Mouse (Mus musculus): ENCODE data around the gene Acnat2. TPM values are rescaled to one million over a fixed set of nuclear protein-coding genes. Genes with fewer than 3 reads are reported as not detected.
"Not testable (repeated sequence)": the region's sequence is repeated elsewhere in the genome, so short reads cannot be mapped to it uniquely, and the experiment has no call there.

The Acnat2 gene
- total RNA-seq (2021), result not detected
- long read RNA-seq, experiment 1, result 0 reads
- long read RNA-seq, experiment 2, result 0 reads

DNA sequence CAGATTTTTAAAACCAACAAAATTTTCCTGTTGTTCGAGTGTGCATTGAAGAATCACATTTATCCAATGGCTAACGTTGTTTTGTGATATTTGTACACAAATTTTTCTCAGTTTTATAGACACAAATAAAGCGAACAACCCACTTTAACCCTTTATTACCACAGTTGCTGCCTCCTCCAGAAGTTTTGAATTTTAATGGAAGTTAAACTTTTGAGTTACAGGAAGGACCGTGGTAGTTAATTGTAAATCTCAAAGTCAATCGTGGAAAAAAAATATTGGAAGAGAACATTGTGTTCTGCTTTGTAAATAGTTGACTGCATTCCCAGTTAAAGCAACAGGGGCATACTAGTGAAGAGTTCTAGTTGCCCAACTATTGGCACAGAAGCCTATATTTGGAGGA, at the start of gene Acnat2:
Acnat2 (minus strand) TSS at position 195 of the 400 bp plus-strand sequence.
- intact Hi-C loops (cut with DNase I); DNase-seq: not testable (repeated sequence)

DNA sequence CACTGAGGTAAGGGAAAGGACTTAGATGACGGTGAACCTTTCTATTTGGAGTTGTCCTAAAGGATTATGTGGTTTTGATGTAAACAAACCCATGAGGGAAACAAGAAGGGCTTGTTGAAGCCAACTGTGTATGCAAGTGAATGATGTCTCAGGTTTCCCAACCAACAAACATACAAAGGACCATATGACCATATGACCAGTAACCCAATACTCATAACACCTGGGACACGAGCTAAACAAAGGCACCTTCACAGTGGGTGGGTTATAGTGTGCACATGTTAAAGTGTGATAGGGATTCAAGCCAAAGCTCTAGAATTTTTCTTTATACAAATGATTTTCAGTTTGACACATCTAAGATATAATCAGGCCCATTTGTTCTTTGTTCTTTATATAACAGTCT, 48.2 kb upstream of the Acnat2 start:
- no peak for DNase-seq
- intact Hi-C loops (cut with DNase I), result no loop called here

DNA sequence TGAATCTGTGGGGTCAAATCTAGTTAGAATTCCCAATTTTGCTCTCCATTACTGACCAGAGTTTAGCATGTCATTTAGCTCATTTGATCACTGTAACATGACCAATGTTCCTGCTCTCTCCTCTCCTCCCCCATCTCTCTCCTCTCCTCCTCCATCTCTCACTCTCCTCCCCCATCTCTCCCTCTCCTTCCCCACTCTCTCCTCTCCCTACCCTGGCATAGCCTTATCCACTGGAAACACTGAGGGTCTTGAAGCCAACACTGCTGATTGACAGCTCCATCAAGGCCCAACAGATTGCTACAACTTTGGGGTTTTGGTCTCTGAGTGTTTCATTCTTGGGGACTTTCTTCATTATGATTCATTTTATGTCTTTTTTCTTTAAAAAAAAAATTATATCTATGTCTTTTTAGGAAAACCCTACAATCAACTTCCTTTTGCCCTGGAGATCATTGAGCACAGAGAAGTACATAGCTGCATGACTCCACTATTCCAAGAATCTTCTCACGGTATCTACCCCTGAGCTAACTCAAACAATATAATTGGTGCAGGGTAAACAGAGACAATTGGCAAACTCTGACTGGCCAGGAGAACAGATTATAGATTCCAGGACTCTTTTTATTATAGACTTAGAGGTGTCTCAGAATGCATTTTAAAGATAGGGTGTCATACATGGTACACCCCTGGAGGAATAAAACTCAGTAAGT, 44.0 kb upstream of the Acnat2 start:
- intact Hi-C loops (cut with DNase I), result no loop called here
- no peak for DNase-seq

DNA sequence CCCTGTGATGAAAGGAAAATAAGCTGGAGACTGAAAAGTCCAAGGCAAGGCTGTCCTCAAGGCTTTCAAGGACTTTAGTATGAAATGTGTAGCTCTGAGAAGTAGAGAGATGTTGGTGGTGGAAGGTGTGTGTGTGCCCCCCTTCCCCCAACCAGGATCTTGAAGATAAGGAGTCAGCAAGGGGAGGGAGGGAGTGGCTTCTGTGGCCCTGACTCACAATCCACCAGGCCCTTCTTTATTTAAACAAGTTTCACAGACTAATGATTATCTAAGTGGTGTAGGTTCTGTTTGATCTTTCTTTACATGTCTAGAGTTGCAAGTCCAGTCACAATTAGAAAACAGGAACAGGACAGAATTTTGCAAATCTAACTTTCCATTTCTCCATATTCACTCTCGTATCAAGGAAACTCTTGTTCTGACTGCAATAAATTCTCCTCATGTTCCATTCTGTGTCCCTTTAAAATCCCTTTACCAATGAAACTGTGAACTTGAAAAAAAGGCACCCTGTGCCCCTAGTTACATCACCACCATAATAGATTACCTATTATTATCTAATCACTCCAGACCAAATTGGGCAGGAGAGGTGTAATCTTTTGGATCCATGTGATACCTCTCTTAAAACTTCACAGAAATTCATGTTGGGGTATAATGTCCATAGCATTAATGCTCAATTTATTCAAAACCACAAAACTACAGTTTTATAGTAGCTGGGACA, 43.3 kb upstream of the Acnat2 start:
- intact Hi-C loops (cut with DNase I), result not testable (repeated sequence)

DNA sequence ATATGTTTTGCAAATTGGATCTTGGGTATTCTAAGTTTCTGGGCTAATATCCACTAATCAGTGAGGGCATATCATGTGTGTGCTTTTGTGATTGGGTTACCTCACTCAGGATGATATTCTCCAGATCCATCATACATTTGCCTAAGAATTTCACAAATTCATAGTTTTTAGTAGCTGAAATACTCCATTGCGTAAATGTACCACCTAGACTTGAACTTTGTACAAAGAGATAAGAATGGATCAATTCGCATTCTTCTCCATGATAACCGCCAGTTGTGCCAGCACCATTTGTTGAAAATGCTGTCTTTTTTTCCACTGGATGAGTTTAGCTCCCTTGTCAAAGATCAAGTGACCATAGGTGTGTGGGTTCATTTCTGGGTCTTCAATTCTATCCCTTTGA, 29.0 kb upstream of the Acnat2 start:
- intact Hi-C loops (cut with DNase I); DNase-seq: not testable (repeated sequence)

More for the DNA sequence above, 43.3 kb upstream of the Acnat2 start:
- DNase-seq, result not testable (repeated sequence)

DNA sequence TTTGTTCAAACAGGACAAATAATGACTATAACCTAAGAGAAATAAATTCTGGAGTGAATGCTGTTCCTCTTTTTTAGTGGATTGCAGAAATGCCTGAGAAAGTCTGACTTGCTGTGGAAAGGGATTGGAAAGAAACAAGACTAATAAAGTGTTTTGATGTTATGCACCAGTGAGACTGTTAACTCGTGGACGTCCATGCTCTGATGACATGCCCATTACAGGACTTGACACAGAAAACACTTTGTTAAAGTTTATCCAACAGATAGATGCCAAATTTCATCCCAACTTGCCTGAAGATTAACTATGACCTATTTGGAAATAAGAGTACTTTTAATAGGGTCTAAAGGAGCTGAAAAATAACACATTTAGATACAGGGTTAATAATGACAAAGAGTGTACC, 2.2 kb upstream of the Acnat2 start:
- intact Hi-C loops (cut with DNase I); DNase-seq: not testable (repeated sequence)

DNA sequence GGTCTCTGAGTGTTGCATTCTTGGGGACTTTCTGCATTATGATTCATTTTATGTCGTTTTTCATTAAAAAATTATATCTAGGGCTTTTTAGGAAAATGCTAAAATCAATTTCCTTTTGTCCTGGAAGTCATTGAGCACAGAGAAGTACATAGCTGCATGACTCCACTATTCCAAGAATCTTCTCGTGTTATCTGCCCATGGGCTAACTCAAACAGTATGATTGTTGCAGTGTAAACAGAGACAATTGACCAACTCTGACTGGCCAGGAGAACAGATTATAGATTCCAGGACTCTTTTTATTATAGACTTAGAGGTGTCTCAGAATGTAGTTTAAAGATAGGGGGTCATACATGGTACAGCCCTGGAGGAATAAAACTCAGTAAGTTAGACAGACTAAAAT, 21.1 kb downstream of the Acnat2 start:
- no peak for DNase-seq
- intact Hi-C loops (cut with DNase I), result no loop called here

DNA sequence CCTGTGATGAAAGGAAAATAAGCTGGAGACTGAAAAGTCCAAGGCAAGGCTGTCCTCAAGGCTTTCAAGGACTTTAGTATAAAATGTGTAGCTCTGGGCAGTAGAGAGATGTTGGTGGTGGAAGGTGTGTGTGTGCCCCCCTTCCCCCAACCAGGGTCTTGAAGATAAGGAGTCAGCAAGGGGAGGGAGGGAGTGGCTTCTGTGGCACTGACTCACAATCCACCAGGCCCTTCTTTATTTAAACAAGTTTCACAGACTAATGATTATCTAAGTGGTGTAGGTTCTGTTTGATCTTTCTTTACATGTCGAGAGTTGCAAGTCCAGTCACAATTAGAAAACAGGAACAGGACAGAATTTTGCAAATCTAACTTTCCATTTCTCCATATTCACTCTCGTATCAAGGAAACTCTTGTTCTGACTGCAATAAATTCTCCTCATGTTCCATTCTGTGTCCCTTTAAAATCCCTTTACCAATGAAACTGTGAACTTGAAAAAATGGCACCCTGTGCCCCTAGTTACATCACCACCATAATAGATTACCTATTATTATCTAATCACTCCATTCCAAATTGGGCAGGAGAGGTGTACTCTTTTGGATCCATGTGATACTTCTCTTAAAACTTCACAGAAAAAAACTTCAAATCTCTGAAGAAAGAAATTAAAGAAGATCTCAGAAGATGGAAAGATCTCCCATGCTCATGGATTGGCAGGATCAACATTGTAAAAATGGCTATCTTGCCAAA, 24.2 kb downstream of the Acnat2 start:
- intact Hi-C loops (cut with DNase I); DNase-seq: not testable (repeated sequence)

DNA sequence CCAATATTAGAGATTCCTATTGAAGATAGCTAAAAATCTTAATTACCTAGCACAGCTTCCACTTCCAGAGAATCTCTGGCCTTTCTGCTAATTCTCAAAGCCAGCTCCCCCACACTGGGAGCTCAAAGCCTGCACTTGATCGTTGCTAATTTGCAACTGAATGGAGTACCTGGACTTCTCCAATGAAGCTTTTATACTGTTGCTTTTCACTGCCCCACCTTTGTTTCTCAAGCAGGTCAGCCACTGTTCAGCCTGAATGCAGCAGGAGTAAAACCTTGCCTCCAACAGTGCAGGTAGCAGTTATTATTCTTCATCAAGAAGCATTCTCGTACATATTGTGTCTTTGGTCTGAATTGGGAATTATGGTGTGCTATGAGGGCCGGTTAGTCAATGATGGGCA, 39.9 kb downstream of the Acnat2 start:
- DNase-seq; intact Hi-C loops (cut with DNase I): not testable (repeated sequence)

DNA sequence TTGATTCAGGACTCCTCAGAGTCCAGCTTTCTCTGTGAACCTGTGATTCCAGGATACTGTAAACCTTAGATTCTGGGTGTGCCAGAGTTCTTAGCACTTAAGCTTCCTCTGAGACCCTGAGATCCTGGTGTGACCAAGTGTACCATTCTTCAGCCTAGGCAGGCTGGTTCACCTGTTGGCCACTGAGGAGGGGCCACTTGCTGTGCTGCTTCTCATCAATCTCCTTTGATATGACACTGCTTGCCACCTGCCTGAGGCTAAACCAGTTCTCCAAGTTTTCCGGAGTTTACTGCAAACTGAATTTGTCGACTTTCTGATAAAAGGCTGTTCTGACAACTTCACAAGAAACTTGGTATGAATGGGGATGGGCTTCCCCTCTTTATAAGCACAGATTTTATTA, 50.9 kb downstream of the Acnat2 start:
- intact Hi-C loops (cut with DNase I), result no loop called here

DNA sequence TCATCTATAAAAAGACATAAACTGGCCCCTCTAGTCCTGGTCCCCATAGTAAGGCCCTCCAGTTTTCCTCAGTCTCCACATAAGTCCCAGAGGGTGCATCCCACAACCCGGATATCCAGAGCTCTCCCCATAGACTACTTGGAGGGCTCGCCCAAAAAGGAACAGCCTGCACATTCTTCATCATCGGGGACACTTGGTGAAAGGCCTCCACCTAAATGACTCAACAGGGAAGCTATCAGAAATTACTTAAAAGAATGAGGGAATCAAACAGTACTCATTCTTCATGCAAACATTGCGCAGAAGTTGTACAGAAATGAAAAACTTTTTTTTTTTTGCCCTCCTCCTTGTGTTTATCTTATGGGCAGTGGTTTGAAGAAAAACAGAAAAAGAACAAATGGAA, 57.5 kb downstream of the Acnat2 start:
- no peak for DNase-seq
- intact Hi-C loops (cut with DNase I), result no loop called here

More for the DNA sequence above, 50.9 kb downstream of the Acnat2 start:
- no peak for DNase-seq

DNA sequence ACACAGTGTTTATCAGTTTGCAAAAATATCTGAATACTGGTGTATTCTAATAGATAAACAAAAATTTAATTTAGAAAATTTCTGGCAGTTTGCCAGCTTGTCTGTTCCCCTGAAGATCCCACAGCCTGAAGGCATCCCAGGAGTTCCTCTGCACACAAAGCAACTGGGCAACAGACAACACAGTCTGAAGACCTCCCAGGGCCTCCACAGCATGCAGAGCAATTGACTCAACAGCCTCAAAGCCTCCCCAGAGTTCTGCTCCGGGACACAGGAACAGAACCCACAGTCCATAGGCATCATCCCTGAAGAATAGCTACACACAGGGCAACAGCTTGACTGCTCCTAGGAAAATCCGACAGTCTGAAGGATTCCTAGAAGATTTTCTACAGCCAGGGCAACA, 59.3 kb downstream of the Acnat2 start:
- DNase-seq, result no peak
- intact Hi-C loops (cut with DNase I), result loop anchor here (2.0 kb wide), 1 partner anchor 68 kb away; no protein-coding TSS in a partner anchor

DNA sequence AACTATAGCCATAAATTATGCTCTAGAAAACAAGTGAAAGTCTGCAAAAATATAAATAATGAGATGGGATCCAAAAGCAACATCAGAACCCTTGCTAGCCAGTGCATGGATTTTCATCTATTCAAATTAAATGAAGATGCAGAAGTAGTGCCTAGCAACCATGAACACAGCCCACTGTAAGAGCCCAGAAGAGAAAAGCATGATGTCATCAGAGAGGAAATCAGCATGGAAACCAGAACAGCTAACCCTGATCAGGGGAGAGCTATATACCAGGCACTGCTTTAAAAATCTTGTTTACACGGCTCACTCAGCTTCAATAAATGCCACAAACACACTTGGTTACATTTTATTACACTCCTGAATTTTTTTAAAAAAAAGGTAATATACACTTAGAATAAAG, 60.0 kb downstream of the Acnat2 start:
- DNase-seq, result not testable (repeated sequence)
- intact Hi-C loops (cut with DNase I), result loop anchor here (2.0 kb wide), 1 partner anchor 69 kb away; no protein-coding TSS in a partner anchor

DNA sequence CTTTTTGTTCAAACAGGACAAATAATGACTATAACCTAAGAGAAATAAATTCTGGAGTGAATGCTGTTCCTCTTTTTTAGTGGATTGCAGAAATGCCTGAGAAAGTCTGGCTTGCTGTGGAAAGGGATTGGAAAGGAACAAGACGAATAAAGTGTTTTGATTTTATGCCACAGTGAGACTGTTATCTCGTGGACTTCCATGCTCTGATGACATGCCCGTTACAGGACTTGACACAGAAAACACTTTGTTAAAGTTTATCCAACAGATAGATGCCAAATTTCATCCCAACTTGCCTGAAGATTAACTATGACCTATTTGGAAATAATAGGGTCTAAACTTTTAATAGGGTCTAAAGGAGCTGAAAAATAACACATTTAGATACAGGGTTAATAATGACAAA, 67.9 kb downstream of the Acnat2 start:
- intact Hi-C loops (cut with DNase I); DNase-seq: not testable (repeated sequence)

DNA sequence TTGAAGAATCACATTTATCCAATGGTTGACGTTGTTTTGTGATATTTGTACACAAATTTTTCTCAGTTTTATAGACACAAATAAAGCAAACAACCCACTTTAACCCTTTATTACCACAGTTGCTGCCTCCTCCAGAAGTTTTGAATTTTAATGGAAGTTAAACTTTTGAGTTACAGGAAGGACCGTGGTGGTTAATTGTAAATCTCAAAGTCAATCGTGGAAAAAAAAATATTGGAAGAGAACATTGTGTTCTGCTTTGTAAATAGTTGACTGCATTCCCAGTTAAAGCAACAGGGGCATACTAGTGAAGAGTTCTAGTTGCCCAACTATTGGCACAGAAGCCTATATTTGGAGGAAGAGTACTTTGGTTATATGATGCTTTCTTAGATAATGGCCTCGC, 70.0 kb downstream of the Acnat2 start:
- intact Hi-C loops (cut with DNase I), result not testable (repeated sequence)

More for the DNA sequence above, 70.0 kb downstream of the Acnat2 start:
- DNase-seq, result not testable (repeated sequence)

Other genes with a start within 250 kb of the Acnat2 start
- not detected for gene Acnat1, start 65.8 kb upstream of the Acnat2 start, total RNA-seq (2021)
- gene Baat, start 98.4 kb upstream of the Acnat2 start, total RNA-seq (2021), result not detected
- 10 to 100 TPM; 38.8 to 39.1 TPM for gene Mrpl50, start 112.9 kb upstream of the Acnat2 start, total RNA-seq (2021)
- 1 to 10 TPM; 6.4 to 7.6 TPM for gene Zfp189, start 113.0 kb upstream of the Acnat2 start, total RNA-seq (2021)
- gene Aldob, start 141.4 kb upstream of the Acnat2 start, total RNA-seq (2021), result under 1 TPM; 0.10 to 0.17 TPM
- gene Tmem246, start 189.7 kb upstream of the Acnat2 start, total RNA-seq (2021), result 10 to 100 TPM; 40.4 to 43.5 TPM
- gene Rnf20, start 223.9 kb upstream of the Acnat2 start, total RNA-seq (2021), result 10 to 100 TPM; 36.9 to 37.1 TPM

Data from heart, postnatal 14 days (tissue).